Mouse (Mus musculus) kidney, adult 9 months (tissue): Measurements from ENCODE around the gene Zic1.

ENCODE experiments used
- DNase-seq: peaks from one replicate; pipeline ENCODE4 v3.0.0; 2022

Zic1 gene

GRCm38 (mm10) chr9:91365664-91366063 is at the start of gene Zic1:
Zic1 (minus strand) TSS chr9:91365810.
- DNase-seq: no peak

- no peak for DNase-seq
Observed at GRCm38 (mm10) chr9:91414007-91414661, 48.5 kb upstream of the Zic1 start.

- no peak for DNase-seq
Observed at GRCm38 (mm10) chr9:91409771-91410170, 44.2 kb upstream of the Zic1 start.

GRCm38 (mm10) chr9:91406258-91406763 is 40.7 kb upstream of the Zic1 start:
- DNase-seq: no peak

DNA sequence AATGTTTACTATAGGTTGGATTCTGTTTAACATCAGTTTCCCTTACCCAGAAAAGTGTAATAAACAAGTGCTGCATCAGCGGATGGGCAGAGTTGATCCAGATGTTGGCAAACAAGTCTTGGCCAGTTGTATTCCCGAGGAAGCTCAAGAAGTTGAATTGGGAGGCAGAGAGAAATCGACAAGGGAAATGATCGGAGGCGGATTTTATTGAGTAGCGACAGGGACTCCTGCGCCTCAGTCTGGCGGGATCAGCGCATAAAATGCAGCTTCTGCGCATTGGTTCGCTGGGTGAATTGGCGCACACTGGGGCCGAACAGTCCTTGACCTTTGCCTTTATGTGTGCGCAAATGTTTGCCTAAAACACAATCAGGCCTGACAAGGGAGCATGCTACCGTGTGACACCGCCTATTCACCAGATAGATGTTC is 40.2 kb upstream of the Zic1 start:
- DNase-seq: no peak

- DNase-seq: no peak
Observed at GRCm38 (mm10) chr9:91404905-91405752, 39.5 kb upstream of the Zic1 start.

GRCm38 (mm10) chr9:91404229-91404628 is 38.6 kb upstream of the Zic1 start:
- no peak for DNase-seq

DNA sequence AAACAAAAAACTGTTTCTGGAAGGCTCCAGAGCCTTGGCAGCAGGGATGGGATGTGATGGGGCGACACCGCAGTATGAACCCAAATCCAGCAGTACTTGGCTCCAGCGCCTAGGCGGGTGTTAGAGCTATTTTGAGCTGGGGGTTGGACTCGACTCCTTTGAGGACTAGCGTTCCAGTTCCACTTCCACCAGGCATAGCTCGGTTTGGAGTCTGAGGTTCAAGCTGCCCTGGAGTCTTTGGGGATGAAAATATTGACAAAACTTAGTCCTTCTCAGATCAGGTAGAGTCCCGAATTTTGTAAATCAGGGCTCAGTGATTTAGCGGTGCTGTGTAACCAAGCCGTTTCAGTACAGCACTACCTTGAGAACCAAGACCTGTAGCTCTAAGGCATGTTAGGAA is 35.9 kb upstream of the Zic1 start:
- DNase-seq: no peak

- DNase-seq: no peak
Observed at GRCm38 (mm10) chr9:91400482-91401093, 35.0 kb upstream of the Zic1 start.

DNA sequence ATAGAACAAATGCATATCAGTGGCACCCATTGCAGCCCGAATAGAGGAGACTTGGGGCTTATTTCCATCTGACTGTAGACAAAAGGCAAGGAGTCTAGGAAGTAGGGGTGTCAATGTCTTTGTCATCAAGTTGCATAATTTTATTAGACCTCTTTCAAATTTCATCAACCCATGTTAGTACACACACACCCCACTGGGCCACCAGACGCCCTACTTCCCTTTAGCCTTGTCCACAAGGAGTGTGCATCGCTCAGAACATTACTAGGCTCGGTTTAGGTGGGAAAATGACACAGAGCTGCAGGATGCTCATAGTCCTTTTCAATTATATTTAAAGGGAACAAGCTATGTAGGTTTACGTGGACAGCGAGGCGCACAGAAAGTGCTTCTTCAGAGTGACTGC is 34.4 kb upstream of the Zic1 start:
- no peak for DNase-seq

DNA sequence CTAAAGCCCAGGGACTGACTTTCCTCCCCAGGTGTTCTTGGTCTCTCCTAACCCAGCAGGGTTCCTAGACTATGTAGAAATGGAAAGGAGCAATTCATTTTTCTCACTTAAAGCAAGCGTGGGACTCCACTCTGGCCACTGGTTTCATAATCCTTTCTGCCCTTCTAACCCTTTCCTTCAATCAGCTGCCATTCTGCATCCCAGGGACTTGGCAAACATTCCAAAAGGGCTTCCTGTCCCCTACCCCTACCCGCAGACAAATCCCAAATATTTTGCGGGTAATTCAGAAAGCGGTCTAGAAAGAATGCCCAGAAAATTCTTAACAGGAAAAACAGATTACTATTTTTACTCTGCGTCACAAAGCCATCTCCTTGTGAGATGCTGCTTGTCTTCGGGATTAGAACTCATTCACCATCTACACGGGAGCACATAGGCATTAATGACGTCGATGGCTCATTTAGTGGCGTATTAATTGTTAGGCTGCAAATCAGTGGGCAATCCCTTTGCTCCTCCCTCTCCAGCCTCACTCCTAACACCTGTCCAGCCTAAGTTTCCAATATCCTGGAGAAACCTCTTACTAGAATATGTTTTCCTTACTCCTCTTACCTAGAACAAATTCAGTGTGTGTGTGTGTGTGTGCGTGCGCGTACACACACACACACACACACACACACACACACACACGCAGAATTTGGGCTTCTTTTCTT is 29.6 kb upstream of the Zic1 start:
- DNase-seq: no peak

DNA sequence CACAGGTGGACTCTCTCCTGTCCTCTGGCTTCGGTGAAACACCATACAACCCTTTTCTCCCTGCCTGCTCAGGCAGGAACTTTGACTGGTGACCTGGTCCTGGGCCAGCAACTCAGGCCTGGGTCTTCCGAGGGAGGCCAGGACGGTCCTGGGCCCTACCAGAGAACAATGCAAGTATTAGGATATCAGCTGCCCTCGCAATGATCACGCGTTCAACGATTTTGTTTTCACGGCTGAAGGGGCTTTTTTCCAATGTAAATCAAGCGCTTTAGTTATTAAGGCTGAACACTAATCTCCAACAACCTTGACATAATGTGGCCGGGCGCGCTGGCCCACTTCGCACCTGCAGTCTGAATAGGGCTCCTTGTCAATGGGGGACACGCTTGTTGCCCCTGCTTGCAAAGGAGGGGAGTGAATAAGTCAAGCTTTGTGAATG is 28.6 kb upstream of the Zic1 start:
- DNase-seq: no peak

GRCm38 (mm10) chr9:91393376-91394068 is 27.9 kb upstream of the Zic1 start:
- no peak for DNase-seq

DNA sequence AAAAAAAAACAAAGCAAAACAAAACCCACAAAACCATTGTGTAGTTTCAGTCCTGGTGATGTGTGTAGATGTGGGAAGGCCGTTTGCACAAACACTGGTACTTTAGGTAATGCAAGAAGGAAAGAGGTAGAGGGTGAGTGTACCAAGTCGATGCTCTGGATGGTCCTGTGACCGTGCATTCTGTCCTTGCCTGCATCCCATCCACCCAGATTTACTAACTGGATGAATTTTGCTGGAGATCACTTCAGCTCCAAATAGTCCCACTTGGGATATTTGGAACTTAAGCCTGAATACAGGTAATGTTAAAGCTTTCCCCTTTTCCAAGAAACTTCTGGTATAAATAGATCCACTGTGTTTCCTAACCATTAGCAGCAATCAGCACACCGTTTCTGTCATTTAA is 22.6 kb upstream of the Zic1 start:
- DNase-seq: no peak

- no peak for DNase-seq
Observed at GRCm38 (mm10) chr9:91387740-91388080, 22.1 kb upstream of the Zic1 start.

DNA sequence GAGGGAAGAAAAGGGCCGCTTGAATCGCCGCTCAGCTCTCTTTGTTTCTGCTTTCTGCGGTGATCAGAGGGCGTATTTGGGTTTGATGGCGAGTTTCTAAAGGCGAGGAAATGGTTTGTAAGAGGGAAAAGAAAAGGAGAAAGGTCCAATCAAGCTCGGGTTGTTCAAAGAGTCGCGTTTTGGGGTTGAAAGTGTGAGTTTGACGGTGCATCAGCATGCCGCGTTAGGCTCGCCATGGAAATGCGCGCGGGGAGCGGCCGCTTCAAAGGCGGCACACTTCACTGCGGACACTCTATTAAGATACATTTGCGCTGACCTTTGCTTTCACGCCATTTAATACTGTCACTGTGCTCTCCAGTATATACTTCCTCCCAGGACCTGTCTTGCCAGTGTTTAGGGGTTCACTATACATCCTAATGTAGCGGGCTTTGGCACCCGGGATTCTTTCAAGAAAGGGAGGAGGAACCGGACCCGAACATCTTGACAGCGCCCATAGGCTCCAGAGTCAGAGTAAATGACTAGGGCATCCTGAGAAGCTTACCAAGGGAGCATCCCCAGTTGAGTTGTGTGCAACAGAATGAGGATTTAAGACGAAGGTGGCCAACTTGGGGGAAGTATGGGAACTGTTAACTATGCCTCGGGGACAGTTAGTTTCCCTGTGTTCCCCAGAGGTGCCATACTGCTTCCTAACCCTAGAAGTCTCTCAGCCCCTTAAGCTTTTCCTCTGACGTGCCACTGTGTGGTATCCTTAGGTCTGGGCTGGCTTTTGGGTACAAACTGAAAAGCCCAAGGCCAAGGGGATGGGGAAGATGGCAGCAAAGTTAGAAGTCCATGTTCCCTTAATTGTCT is 21.5 kb upstream of the Zic1 start:
- no peak for DNase-seq

- DNase-seq: no peak
Observed at GRCm38 (mm10) chr9:91386502-91386890, 20.9 kb upstream of the Zic1 start.

- DNase-seq: no peak
Observed at GRCm38 (mm10) chr9:91385561-91386430, 20.2 kb upstream of the Zic1 start.

GRCm38 (mm10) chr9:91384693-91385560 is 19.3 kb upstream of the Zic1 start:
- DNase-seq: no peak

GRCm38 (mm10) chr9:91384136-91384500 is 18.5 kb upstream of the Zic1 start:
- no peak for DNase-seq
